22 mouse cellular contexts compared by ENCODE assay signal in the genomic region with DNA sequence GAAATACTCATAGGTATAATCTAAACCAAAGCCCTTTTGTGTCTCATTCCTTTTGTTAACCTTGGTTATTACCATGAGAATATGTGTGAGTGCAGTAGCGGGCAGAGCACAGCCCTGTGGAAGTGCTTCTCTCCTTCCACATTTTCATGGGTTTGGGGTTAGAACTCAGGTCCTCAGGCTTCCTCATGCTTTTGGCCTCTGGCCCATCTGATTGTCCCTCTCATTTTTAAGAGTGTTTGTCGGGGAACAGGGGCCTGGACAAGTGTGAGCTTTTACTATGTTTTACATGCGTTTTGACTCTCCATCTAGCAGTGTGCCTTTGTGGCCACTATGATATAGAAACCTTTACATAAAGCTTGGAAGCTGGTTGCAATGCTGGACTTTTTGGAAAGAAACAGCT.
A peak's percentile ranks its signal among the peaks of the same experiment; 100 is the strongest.
DNase-seq lines count a peak whose midpoint lies in the region; ATAC-seq lines count a peak whose summit lies in the region.
"Had no signal": no experiment of that assay in that cellular context is flagged by ENCODE, and none has a peak within 500 bp of the region (broad histone marks: within the 10 kb centered on the region; RNA-seq: fewer than 3 reads in every experiment).

No protein-coding gene starts in this region.

- H3K4me1 ChIP-seq in kidney, embryonic 15.5 days: 0 out of 2 replicates have a peak, but pooled peaks cover 5% of the 10 kb centered on the region
- no peaks in the 10 kb centered on the region for H3K4me1 ChIP-seq in kidney, embryonic 14.5 days (ENCODE audit: control insufficient read depth, insufficient read depth, low read length)
- H3K4me1 ChIP-seq in lung, embryonic 16.5 days (replicated peaks; ENCODE audit: control insufficient read depth, insufficient read depth, low read length): no peaks in the 10 kb centered on the region
- H3K4me1 ChIP-seq: heart, embryonic 10.5 days had no signal

- no peak overlapping the region for H3K4me2 ChIP-seq in kidney, embryonic 15.5 days
- H3K4me2 ChIP-seq in kidney, embryonic 14.5 days (replicated peaks; ENCODE audit: low read depth, low read length): no peak overlapping the region
- no peak overlapping the region for H3K4me2 ChIP-seq in lung, embryonic 16.5 days (ENCODE audit: low read depth, low read length)
- H3K4me2 ChIP-seq: forebrain, embryonic 12.5 days; hindbrain, embryonic 13.5 days had no signal

- H3K27me3 ChIP-seq in kidney, embryonic 15.5 days: no peaks in the 10 kb centered on the region
- H3K27me3 ChIP-seq in kidney, embryonic 14.5 days (ENCODE audit: control insufficient read depth, insufficient read depth, low read length): no peaks in the 10 kb centered on the region
- no peaks in the 10 kb centered on the region for H3K27me3 ChIP-seq in lung, embryonic 16.5 days (ENCODE audit: control insufficient read depth, insufficient read depth, low read depth, low read length)
- H3K27me3 ChIP-seq: CH12.LX; forebrain, embryonic 12.5 days; hindbrain, embryonic 13.5 days had no signal

- H3K9ac ChIP-seq in kidney, embryonic 15.5 days: no peak overlapping the region
- H3K9ac ChIP-seq in kidney, embryonic 14.5 days (ENCODE audit: low read depth, low read length): no peak overlapping the region
- H3K9ac ChIP-seq in lung, embryonic 16.5 days (ENCODE audit: low read length): no peak overlapping the region
- H3K9ac ChIP-seq: forebrain, embryonic 12.5 days; forebrain, postnatal 0 days; hindbrain, embryonic 13.5 days had no signal

- no peaks in the 10 kb centered on the region for H3K9me3 ChIP-seq in kidney, embryonic 15.5 days (replicated peaks)
- H3K9me3 ChIP-seq in kidney, embryonic 14.5 days (ENCODE audit: control insufficient read depth, low read length): no peaks in the 10 kb centered on the region
- no peaks in the 10 kb centered on the region for H3K9me3 ChIP-seq in lung, embryonic 16.5 days (ENCODE audit: control insufficient read depth, low read length)
- H3K9me3 ChIP-seq: forebrain, embryonic 12.5 days; heart, embryonic 10.5 days; hindbrain, embryonic 13.5 days had no signal

- 63% methylated on average over 3 of the region's 3 CpGs for whole genome bisulfite sequencing in kidney, embryonic 15.5 days
- WGBS in kidney, embryonic 14.5 days: 67% methylated on average over 3 of the region's 3 CpGs
- 43% methylated on average over 3 of the region's 3 CpGs for WGBS in lung, embryonic 16.5 days

- no peak for DNase-seq in frontal cortex, postnatal 25 days (ENCODE audit: low spot score in 2 of 2)
- DNase-seq in lung, postnatal 4 days: no peak
- peak; percentile 30 for DNase-seq in R1 (ENCODE audit: low read depth, low spot score)
- no peak for DNase-seq in thymus, postnatal 4 days
- DNase-seq: adrenal gland, postnatal 14 days; cerebellum, adult 11-12 months; cerebellum, adult 9-10 months; cerebellum, postnatal 36 days; forebrain, postnatal 0 days; gastrocnemius, postnatal 36 days; heart, adult 18-20 months; heart, postnatal 10 days; kidney, adult 11 months had no signal

- H3K4me3 ChIP-seq in kidney, embryonic 15.5 days (replicated peaks): no peak overlapping the region
- no peak overlapping the region for H3K4me3 ChIP-seq in kidney, embryonic 14.5 days (ENCODE audit: low read length)
- no peak overlapping the region for H3K4me3 ChIP-seq in lung, embryonic 16.5 days (ENCODE audit: low read length)
- H3K4me3 ChIP-seq: forebrain, embryonic 12.5 days; heart, embryonic 10.5 days; hindbrain, embryonic 13.5 days had no signal

- ATAC-seq in frontal cortex, adult (ENCODE audit: low TSS enrichment): peak; percentile 36
- ATAC-seq in kidney, embryonic 15.5 days (replicated peaks; ENCODE audit: low FRiP score): no peak
- ATAC-seq in kidney, embryonic 14.5 days (ENCODE audit: low FRiP score, low TSS enrichment): no peak
- ATAC-seq in lung, embryonic 16.5 days (ENCODE audit: low read depth): 0 out of 2 replicates have a peak, but pooled peaks have one; percentile 15
- ATAC-seq: forebrain, postnatal 0 days; hindbrain, postnatal 0 days had no signal

- 0 out of 2 replicates have a peak overlapping the region, but pooled peaks have one; percentile 13 for H3K27ac ChIP-seq in kidney, embryonic 15.5 days
- H3K27ac ChIP-seq in kidney, embryonic 14.5 days (ENCODE audit: low read depth, low read length): no peak overlapping the region
- H3K27ac ChIP-seq in lung, embryonic 16.5 days (ENCODE audit: low read length): peak overlapping the region; percentile 13; the same call in 1 of the 2 replicates
- H3K27ac ChIP-seq: forebrain, embryonic 12.5 days; heart, embryonic 10.5 days; hindbrain, postnatal 0 days had no signal

- no peaks in the 10 kb centered on the region for H3K36me3 ChIP-seq in kidney, embryonic 15.5 days
- H3K36me3 ChIP-seq in kidney, embryonic 14.5 days (ENCODE audit: control insufficient read depth, insufficient read depth, low read length): no peaks in the 10 kb centered on the region
- no peaks in the 10 kb centered on the region for H3K36me3 ChIP-seq in lung, embryonic 16.5 days (ENCODE audit: control insufficient read depth, insufficient read depth, low read length)
- H3K36me3 ChIP-seq: forebrain, embryonic 12.5 days; heart, embryonic 10.5 days; hindbrain, embryonic 13.5 days had no signal

Comparison
In these comparisons a context has a peak if more than half of its experiments do, and no peak if none do; other contexts are left out.
1. ATAC-seq: peak in frontal cortex, adult (single experiment) and lung, embryonic 16.5 days (single experiment); none in kidney, embryonic 15.5 days (single experiment) and kidney, embryonic 14.5 days (single experiment).